7 mouse cellular contexts compared by ENCODE assay signal in genomic region chr5:151247115-151247875, GRCm38 (mm10). TPM values are rescaled to one million over a fixed set of nuclear protein-coding genes. Genes with fewer than 3 reads are reported as not detected.
DNase-seq lines count a peak whose midpoint lies in the region; ATAC-seq and TF ChIP-seq lines count a peak whose summit lies in the region.

No protein-coding gene starts in this region.

- peak overlapping the region; percentile 63; the same call in 1 of the 2 replicates for H3K27ac ChIP-seq in spleen, adult 2 months (ENCODE audit: insufficient read depth, low read length)
- peak overlapping the region; percentile 27; the same call in 1 of the 2 replicates for H3K27ac ChIP-seq in hindbrain, embryonic 16.5 days (ENCODE audit: low read depth, low read length)

- TF ChIP-seq POLR2A in spleen, adult 2 months (IDR thresholded peaks at IDR 0.05; ENCODE audit: low read depth, low read length): no peak

- H3K4me1 ChIP-seq in spleen, adult 2 months (ENCODE audit: control insufficient read depth, insufficient read depth, insufficient read length): no peaks in the 10 kb centered on the region
- H3K4me1 ChIP-seq in hindbrain, embryonic 16.5 days (ENCODE audit: control insufficient read depth, insufficient read depth, low read depth, low read length): no peaks in the 10 kb centered on the region

- H3K36me3 ChIP-seq in spleen, adult 2 months (ENCODE audit: control insufficient read depth, insufficient read depth, low read length): no peaks in the 10 kb centered on the region
- H3K36me3 ChIP-seq in hindbrain, embryonic 16.5 days (ENCODE audit: control insufficient read depth, insufficient read depth, low read length): no peaks in the 10 kb centered on the region

- no peaks in the 10 kb centered on the region for H3K27me3 ChIP-seq in spleen, adult 2 months (ENCODE audit: control insufficient read depth, insufficient read depth, low read length)
- H3K27me3 ChIP-seq in hindbrain, embryonic 16.5 days (replicated peaks; ENCODE audit: control insufficient read depth, insufficient read depth, low read length): no peaks in the 10 kb centered on the region

- no peak for TF ChIP-seq CTCF in spleen, adult 2 months (IDR thresholded peaks at IDR 0.05; ENCODE audit: extremely low read depth, insufficient read depth, insufficient read length, insufficient replicate concordance)

- H3K9me3 ChIP-seq in hindbrain, embryonic 16.5 days (ENCODE audit: control insufficient read depth, low read length): no peaks in the 10 kb centered on the region

- peak in 1 of 2 experiments; percentile 14 for DNase-seq in spleen, adult 2 months (ENCODE audit: low read depth in 1 of 2, low spot score in 2 of 2)
- DNase-seq in spleen, adult 18-20 months: no peak
- DNase-seq in lung, postnatal 10 days: peak; percentile 31
- peak; percentile 33 to 46 for DNase-seq in thymus, postnatal 36 days
- no peak for DNase-seq in gastrocnemius, adult 8-10 months (ENCODE audit: low spot score in 2 of 2)
- no peak for DNase-seq in layer of hippocampus, adult 9-10 months (ENCODE audit: low spot score)

- H3K9ac ChIP-seq in hindbrain, embryonic 16.5 days (ENCODE audit: low read depth, low read length): no peak overlapping the region

- H3K4me3 ChIP-seq in spleen, adult 2 months (ENCODE audit: extremely low read depth, insufficient read depth, insufficient read length): no peak overlapping the region
- H3K4me3 ChIP-seq in hindbrain, embryonic 16.5 days (ENCODE audit: low read length): no peak overlapping the region

- ATAC-seq in hindbrain, embryonic 16.5 days: no peak

- WGBS in spleen, adult 2 months: 23% methylated on average over 11 of the region's 11 CpGs
- 59% methylated on average over 11 of the region's 11 CpGs for WGBS in hindbrain, embryonic 16.5 days

- H3K4me2 ChIP-seq in hindbrain, embryonic 16.5 days (ENCODE audit: low read length): no peak overlapping the region

RNA-seq across cellular contexts. Expression of gene Stard13, which starts 13.7 kb away (rescaled TPM):
- polyA plus RNA-seq in spleen, adult 2 months (2012; rRNA removed): 1.4 TPM in 2 replicates
- polyA plus RNA-seq in hindbrain, embryonic 16.5 days (2015; fragmentation: Nextera tagmentation; extraction: Ambion mirVana): 5.9 and 6.1 TPM in 2 replicates
- total RNA-seq in gastrocnemius, adult 8-10 months (2022): 1 to 10 TPM; 3.7 to 5.8 (median 4.9) TPM

Comparison
In these comparisons a context has a peak if more than half of its experiments do, and no peak if none do; other contexts are left out.
1. DNase-seq: peak in lung, postnatal 10 days (single experiment) and thymus, postnatal 36 days (2 of 2); none in spleen, adult 18-20 months (0 of 2), gastrocnemius, adult 8-10 months (0 of 2) and layer of hippocampus, adult 9-10 months (single experiment).